Mouse (Mus musculus): Measurements from ENCODE around the gene Ecsit.

DNA sequence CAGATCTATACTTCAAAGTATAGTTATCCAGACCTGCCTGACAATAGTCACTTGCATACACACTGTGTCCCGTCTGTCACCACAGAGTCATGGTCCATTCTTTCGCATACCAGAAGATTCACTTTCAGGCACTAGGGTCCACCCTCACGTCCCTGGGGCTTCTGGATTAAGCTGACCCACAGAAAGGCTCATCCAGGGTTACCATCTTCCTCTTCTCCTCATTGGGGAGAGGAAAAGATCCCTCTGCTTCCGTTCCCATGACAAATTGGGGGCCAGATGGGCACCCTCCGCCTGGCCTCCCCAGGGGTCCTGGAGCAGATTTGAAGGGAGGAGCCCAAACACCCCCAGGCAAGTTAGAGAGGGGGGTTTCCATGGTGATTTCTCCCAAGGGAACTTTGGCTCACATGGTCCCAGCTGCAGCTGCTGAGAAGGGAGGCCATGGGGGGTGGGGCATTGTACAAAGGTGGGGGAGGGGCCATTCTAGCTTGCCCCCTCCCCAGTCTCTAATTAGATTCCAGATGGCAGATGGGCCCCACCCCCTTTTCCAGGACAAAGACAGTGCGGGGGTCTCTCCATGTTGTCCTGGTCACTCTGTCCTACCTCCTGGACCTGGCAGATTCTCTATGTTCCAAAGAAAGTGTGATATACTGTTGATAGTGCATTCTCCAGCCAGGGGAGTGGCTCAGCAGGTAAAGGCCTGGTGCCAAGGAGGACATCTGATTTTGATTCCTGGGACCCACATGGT, 49.8 kb downstream of the Ecsit start:
- TF ChIP-seq CTCF (IDR thresholded peaks at IDR 0.05; ENCODE audit: extremely low read depth, insufficient read length, insufficient replicate concordance, low read depth, low read length) = no peak
- TF ChIP-seq POLR2A (IDR thresholded peaks at IDR 0.05; ENCODE audit: low read depth, low read length) = no peak

Measured in small intestine, adult 2 months (tissue).